Mouse (Mus musculus) kidney, embryonic 15.5 days (tissue): ENCODE results near the gene Tenm2. TPM values are rescaled to one million over a fixed set of nuclear protein-coding genes. Genes with fewer than 3 reads are reported as not detected.

ENCODE experiments used
- ATAC-seq: fragments of 200-750 bp; cut with Nextera tagmentation; replicated peaks from 2 replicates; pipeline ENCODE4 v1.8.0; 2017; ENCODE audit warnings: moderate TSS enrichment; ENCODE audit not compliant: low FRiP score
- H3K27ac ChIP-seq: fragments of 300-500 bp; sonication (generic); 2 replicates; pipeline ENCODE4 v1.5.1; 2015; ENCODE audit warnings: mild to moderate bottlenecking, inconsistent platforms
- H3K27me3 ChIP-seq: fragments of 300-500 bp; sonication (generic); 2 replicates; pipeline ENCODE4 v1.6.1; 2015; ENCODE audit warnings: inconsistent platforms
- H3K36me3 ChIP-seq: fragments of 300-500 bp; sonication (generic); 2 replicates; pipeline ENCODE4 v1.6.1; 2015; ENCODE audit warnings: inconsistent platforms
- H3K4me1 ChIP-seq: fragments of 300-500 bp; sonication (generic); 2 replicates; pipeline ENCODE4 v1.6.1; 2015; ENCODE audit warnings: inconsistent platforms
- H3K4me2 ChIP-seq: fragments of 300-500 bp; sonication (generic); 2 replicates; pipeline ENCODE4 v1.6.1; 2015; ENCODE audit warnings: moderate library complexity, mild to moderate bottlenecking, inconsistent platforms
- H3K4me3 ChIP-seq: fragments of 300-500 bp; sonication (generic); replicated peaks from 2 replicates; pipeline ENCODE4 v1.5.1; 2015; ENCODE audit warnings: mild to moderate bottlenecking, inconsistent platforms
- H3K9ac ChIP-seq: fragments of 300-500 bp; sonication (generic); 2 replicates; pipeline ENCODE4 v1.6.1; 2015; ENCODE audit warnings: mild to moderate bottlenecking, inconsistent platforms
- H3K9me3 ChIP-seq: fragments of 300-500 bp; sonication (generic); replicated peaks from 2 replicates; pipeline ENCODE4 v1.6.1; 2016; ENCODE audit warnings: inconsistent platforms
- WGBS: fragments of 180-500 bp; shearing (Covaris S2); methylation state at CpG from one replicate; pipeline ENCODE4 v1.1.7; 2015; ENCODE audit warnings: mixed read lengths; 5-methylcytosine and 5-hydroxymethylcytosine counted together
- polyA plus RNA-seq: library from polyadenylated mRNA; unstranded; fragments of >200 nt; fragmentation: Nextera tagmentation; extraction: Ambion mirVana; gene quantifications from 2 replicates; pipeline ENCODE4 v1.2.1, GENCODE M21; 2015

The Tenm2 gene
- polyA plus RNA-seq, 1 experiment from 2014 or later: 0.78 TPM

DNA sequence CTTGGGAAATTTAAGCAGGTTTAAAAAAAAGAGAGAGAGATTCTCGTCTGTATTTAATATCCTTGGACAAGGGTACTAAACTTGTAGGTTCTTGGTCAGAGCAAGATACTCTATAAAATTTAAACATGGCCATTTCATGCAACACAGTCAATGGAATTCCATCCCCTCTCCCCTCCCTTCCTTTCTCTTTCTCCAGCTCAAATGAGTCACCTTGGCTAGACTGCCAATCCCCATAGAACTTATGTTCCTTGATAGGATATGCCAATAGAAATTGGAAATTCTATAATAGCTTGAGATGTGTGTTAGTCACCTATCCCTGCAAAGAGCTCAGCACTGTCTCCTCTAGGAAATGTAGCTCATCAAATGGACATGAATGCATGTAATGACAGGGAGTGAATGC lies 1031.9 kb downstream of the Tenm2 start:
- 62% methylated on average over 1 of the region's 1 CpGs for WGBS

DNA sequence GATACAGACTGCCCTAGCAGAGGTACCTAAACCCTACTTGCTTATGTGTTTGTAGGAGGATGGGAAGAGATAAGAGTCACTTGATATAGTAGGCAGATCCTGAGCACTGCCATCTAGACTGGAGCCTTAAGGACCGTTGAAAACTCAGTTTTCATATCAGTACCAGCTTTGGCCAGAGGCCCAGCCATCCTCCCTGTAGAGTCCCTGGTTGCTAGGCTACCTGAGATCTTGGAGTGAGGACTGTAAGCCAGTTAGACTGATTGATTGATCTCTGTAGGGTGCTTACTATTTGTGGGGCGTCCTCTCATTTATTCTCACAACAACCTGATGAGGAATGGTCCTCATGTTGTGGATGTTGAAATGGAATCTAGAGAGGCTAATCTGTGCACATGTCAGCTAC lies 1041.4 kb downstream of the Tenm2 start:
- 79% methylated on average over 2 of the region's 2 CpGs for WGBS

More for the DNA sequence above, 1031.9 kb downstream of the Tenm2 start:
- H3K4me3 ChIP-seq: no peak overlapping the region
- no peak overlapping the region for H3K27ac ChIP-seq
- no peaks in the 10 kb centered on the region for H3K36me3 ChIP-seq
- H3K4me1 ChIP-seq: no peaks in the 10 kb centered on the region
- no peaks in the 10 kb centered on the region for H3K27me3 ChIP-seq
- H3K9ac ChIP-seq: no peak overlapping the region
- no peak for ATAC-seq
- H3K4me2 ChIP-seq: no peak overlapping the region
- no peaks in the 10 kb centered on the region for H3K9me3 ChIP-seq

DNA sequence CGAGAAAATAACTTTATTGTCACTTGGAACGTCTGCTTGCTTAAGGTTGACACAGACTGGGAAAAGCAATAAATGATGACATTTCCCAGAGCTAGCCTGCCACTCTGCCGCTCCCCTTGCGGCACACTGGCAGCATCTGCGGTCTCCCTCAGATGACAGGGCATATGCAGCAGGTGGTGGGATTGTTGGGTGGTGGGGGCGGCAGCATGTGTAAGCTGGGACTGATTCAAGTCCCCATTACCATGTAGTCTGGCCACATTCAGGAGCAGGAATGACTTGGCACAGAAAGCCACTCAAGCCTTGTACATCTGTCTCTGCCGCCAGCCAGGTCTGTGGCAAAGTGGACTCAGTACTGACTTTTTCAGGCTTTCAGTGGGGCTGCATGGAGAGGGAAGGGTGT lies 1059.7 kb downstream of the Tenm2 start:
- H3K27ac ChIP-seq: no peak overlapping the region
- H3K36me3 ChIP-seq: no peaks in the 10 kb centered on the region
- H3K9ac ChIP-seq: no peak overlapping the region
- H3K4me1 ChIP-seq: no peaks in the 10 kb centered on the region
- WGBS: 50% methylated on average over 7 of the region's 7 CpGs
- H3K27me3 ChIP-seq: no peaks in the 10 kb centered on the region
- ATAC-seq: no peak
- no peaks in the 10 kb centered on the region for H3K9me3 ChIP-seq
- no peak overlapping the region for H3K4me2 ChIP-seq
- no peak overlapping the region for H3K4me3 ChIP-seq

More for the DNA sequence above, 1041.4 kb downstream of the Tenm2 start:
- Histone ChIP-seq H3K9me3 (no peaks in the 10 kb centered on the region; the same call in 1 of the 2 replicates), H3K4me3 (no peak overlapping the region), H3K4me2 (no peak overlapping the region), H3K27me3 (no peaks in the 10 kb centered on the region), H3K27ac (no peak overlapping the region), H3K9ac (no peak overlapping the region), H3K36me3 (no peaks in the 10 kb centered on the region), H3K4me1 (no peaks in the 10 kb centered on the region)
- no peak for ATAC-seq

DNA sequence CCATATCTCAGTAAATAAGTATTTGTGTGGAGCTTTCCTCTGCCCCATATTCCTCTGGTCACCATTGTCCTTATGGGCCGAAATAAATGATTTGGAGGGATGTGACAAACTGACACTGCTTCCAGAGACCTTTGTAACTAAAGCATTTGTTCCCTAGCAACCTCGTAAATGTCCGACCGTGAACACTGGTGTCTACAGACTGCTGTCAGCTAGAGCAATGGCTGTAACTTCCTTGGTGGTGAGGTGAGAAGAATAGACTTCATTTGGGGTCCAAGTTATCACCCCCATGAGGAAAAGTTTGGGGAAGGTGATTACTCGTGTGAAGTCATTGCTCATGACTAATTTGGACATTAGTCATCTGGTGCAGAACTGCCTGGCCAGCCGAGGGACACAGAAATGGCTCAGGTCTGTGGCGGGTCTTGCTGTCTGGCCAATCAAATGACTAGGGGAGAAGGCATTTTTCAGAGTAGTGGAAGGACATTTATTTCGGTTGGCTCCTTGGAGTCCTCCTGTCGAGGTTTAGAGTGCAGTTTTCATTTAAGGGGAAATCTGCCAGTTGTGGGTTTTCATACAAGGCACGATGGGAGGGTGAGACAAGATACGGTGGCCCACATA lies 1062.6 kb downstream of the Tenm2 start:
- Histone ChIP-seq H3K4me1 (no peaks in the 10 kb centered on the region), H3K36me3 (no peaks in the 10 kb centered on the region), H3K27me3 (no peaks in the 10 kb centered on the region), H3K9ac (no peak overlapping the region), H3K4me3 (no peak overlapping the region), H3K27ac (no peak overlapping the region), H3K4me2 (no peak overlapping the region), H3K9me3 (no peaks in the 10 kb centered on the region)
- 40% methylated on average over 11 of the region's 11 CpGs for WGBS
- ATAC-seq: no peak

DNA sequence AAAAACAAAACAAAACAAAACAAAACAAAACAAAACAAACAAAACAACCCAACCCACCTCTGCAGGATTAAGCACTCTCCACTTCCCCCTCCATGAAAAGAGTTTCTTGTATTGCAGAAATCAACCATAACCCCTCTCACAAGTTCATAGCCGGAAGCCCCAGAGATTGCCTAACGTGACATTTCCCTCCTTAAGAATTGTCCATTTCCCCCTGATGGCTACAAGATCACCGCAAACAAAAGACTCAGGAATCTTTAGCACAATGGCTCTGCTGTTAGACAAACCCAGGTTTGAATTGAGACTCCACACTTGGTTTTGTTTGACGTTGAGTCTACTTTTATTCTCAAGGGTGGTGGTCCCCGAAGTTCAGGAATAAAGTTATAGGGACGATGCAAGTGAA lies 1063.2 kb downstream of the Tenm2 start:
- H3K27me3 ChIP-seq: no peaks in the 10 kb centered on the region
- ATAC-seq: no peak
- 78% methylated on average over 6 of the region's 6 CpGs for WGBS

DNA sequence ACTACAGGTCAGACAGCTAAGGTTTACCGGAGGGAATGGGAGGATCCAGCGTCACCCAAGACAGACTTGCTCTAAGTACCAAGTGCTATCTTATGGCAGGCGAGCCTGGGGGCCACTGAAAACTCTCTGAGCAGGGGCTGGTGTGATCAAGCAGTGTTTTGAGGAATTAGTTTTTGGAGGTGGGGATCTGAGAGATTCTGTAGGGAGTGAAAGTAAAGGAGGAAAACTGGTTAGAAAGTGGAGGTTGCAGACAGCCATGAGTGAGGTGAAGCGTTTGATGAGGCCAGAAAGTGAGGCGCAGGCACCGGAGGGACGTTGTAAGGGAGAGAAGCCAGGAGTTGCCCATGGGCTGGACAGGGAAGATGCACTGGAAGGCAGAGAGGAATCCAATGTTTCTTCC lies 1063.8 kb downstream of the Tenm2 start:
- no peaks in the 10 kb centered on the region for H3K27me3 ChIP-seq
- no peaks in the 10 kb centered on the region for H3K36me3 ChIP-seq
- H3K9me3 ChIP-seq: no peaks in the 10 kb centered on the region
- no peak overlapping the region for H3K4me2 ChIP-seq
- no peak overlapping the region for H3K27ac ChIP-seq
- H3K4me3 ChIP-seq: no peak overlapping the region
- H3K9ac ChIP-seq: no peak overlapping the region
- H3K4me1 ChIP-seq: no peaks in the 10 kb centered on the region
- ATAC-seq: no peak
- WGBS: 75% methylated on average over 7 of the region's 7 CpGs

More for the DNA sequence above, 1063.2 kb downstream of the Tenm2 start:
- Histone ChIP-seq H3K27ac (no peak overlapping the region), H3K36me3 (no peaks in the 10 kb centered on the region), H3K9me3 (no peaks in the 10 kb centered on the region), H3K4me2 (no peak overlapping the region), H3K4me1 (no peaks in the 10 kb centered on the region), H3K4me3 (no peak overlapping the region), H3K9ac (no peak overlapping the region)

DNA sequence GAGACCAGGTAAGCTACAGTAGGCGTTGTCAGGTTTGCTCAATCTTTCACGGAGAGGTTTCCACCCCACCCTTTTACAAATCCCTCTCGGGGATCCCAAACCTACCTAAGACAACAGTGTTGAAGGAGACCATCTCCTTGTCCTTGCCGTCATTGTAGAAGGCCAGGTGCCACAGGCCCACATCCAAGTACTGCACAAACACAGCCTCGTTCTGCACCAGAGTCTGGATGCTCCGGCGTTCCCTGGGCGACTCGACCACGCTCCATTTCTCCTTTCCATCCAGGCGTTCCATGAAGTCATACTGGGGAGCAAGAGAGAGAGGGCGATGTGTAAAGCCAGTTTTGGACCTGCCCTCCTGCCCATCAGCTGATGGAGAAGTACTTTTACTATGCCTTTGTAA lies 1064.5 kb downstream of the Tenm2 start:
- Histone ChIP-seq H3K27ac (no peak overlapping the region), H3K27me3 (no peaks in the 10 kb centered on the region), H3K36me3 (no peaks in the 10 kb centered on the region), H3K9ac (no peak overlapping the region), H3K9me3 (no peaks in the 10 kb centered on the region), H3K4me1 (no peaks in the 10 kb centered on the region), H3K4me2 (no peak overlapping the region), H3K4me3 (no peak overlapping the region)
- WGBS: 83% methylated on average over 12 of the region's 12 CpGs
- no peak for ATAC-seq

DNA sequence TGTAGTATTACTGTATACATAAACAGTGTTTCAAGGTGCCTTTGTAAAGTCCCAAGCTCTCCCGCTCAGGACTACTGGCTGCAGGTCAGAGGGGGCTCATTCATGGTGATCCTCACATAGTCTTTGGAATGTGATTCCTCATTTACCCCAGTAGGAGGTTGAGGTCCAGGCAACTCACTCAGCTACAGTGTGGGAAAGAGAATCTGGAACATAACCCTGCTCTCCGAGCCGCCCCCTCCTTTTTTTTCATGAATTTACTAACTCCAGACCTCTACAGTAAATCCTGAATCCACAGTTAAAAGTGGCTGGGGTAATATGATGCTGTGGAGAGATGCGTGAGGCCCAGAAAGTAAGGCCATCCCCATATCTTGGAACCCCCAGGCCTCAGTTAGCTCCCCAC lies 1066.0 kb downstream of the Tenm2 start:
- Histone ChIP-seq H3K4me1 (no peaks in the 10 kb centered on the region), H3K9me3 (no peaks in the 10 kb centered on the region), H3K9ac (no peak overlapping the region), H3K4me2 (no peak overlapping the region), H3K4me3 (no peak overlapping the region), H3K27me3 (no peaks in the 10 kb centered on the region), H3K36me3 (no peaks in the 10 kb centered on the region), H3K27ac (no peak overlapping the region)
- WGBS: 69% methylated on average over 4 of the region's 4 CpGs
- ATAC-seq: no peak; the same call in 1 of the 2 replicates

DNA sequence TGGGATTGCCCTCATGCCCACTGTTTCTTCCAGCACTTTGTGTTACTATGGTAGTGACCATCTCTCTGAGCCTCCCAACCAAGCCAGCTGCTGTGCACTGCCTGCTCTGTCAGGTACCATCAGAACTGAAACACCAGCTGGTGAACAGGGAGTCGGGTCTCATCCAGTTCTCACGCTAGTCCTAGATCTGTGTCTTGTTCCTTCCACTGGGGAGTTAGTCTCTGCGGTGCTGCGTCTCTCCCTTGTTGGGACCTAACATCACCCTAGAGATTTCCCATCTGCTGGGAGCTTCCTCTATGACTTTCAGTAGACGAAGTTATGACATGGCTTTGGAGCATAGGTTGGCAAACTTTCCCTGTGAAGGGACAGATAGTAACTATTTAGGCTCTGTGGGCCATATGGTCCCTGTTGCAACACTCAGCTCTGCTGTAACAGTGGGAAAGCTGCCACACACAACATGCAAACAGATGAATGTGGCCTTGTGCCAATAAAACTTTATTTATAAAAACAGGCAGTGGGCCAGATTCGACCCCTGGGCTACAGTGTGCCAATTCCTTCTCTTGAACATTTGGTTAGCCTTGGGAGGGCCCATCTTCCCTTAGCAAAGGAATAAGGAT lies 1066.7 kb downstream of the Tenm2 start:
- H3K27ac ChIP-seq: no peak overlapping the region
- ATAC-seq: no peak

DNA sequence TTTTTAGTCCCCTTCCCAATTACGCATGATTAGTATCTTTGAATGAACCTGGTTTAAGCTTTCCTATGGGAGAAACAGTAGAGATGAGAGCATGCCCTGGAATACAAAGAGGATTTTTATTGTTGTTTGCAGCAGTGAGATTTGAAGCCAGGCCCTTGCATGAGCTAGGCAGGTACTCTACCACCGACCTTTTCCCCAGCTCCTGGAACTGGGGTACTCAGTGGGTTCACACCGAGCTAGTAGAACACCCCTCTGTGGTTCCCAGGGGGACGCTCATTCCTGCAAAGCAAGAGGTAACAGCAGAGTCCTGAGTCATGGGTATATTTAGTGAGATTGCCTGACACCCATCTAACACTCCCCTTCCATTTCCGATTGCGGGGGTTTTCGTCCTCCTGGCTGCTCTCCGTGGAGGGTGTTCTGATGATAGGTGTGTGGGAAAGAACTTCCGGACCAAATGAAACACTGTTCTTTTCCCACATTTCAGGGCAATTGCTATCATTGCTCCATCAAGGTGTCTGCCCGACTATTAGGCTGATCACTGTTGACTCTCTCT lies 1067.9 kb downstream of the Tenm2 start:
- H3K27ac ChIP-seq: no peak overlapping the region
- WGBS: 84% methylated on average over 10 of the region's 10 CpGs

More for the DNA sequence above, 1066.7 kb downstream of the Tenm2 start:
- 81% methylated on average over 6 of the region's 6 CpGs for WGBS
- Histone ChIP-seq H3K36me3 (no peaks in the 10 kb centered on the region), H3K4me3 (no peak overlapping the region), H3K4me2 (no peak overlapping the region), H3K9ac (no peak overlapping the region), H3K4me1 (no peaks in the 10 kb centered on the region), H3K27me3 (no peaks in the 10 kb centered on the region), H3K9me3 (no peaks in the 10 kb centered on the region)

DNA sequence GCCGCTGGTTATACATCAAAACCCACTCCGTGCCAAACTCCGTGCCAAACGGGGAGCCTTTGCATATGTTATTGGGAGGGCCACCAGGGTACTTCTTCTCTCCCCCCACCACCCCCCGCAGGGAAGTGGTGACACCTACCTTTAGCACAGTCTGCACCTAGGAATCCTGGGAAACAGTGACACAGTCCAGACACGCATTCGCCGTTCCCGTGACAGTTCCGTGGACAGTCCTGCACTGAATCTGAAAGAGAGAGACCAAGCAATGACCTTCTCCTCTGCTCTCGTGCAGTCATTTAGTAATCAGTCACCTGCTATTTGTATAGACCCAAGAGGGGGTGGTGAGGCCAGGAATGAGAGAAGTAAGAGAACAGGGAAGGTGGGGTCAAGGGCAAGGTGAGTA lies 1072.2 kb downstream of the Tenm2 start:
- 0 out of 2 replicates have a peak, but pooled peaks cover 2% of the 10 kb centered on the region for H3K4me1 ChIP-seq
- ATAC-seq: 0 out of 2 replicates have a peak, but pooled peaks have one; percentile 12
- H3K4me3 ChIP-seq: no peak overlapping the region
- no peaks in the 10 kb centered on the region for H3K36me3 ChIP-seq
- no peaks in the 10 kb centered on the region for H3K27me3 ChIP-seq
- 78% methylated on average over 11 of the region's 11 CpGs for WGBS
- H3K9me3 ChIP-seq: no peaks in the 10 kb centered on the region
- no peak overlapping the region for H3K4me2 ChIP-seq
- H3K27ac ChIP-seq: no peak overlapping the region
- H3K9ac ChIP-seq: no peak overlapping the region

More for the DNA sequence above, 1067.9 kb downstream of the Tenm2 start:
- Histone ChIP-seq H3K4me3 (no peak overlapping the region), H3K4me2 (no peak overlapping the region), H3K9me3 (no peaks in the 10 kb centered on the region), H3K4me1 (0 out of 2 replicates have a peak, but pooled peaks cover 2% of the 10 kb centered on the region), H3K27me3 (no peaks in the 10 kb centered on the region), H3K36me3 (no peaks in the 10 kb centered on the region), H3K9ac (no peak overlapping the region)
- ATAC-seq: no peak

DNA sequence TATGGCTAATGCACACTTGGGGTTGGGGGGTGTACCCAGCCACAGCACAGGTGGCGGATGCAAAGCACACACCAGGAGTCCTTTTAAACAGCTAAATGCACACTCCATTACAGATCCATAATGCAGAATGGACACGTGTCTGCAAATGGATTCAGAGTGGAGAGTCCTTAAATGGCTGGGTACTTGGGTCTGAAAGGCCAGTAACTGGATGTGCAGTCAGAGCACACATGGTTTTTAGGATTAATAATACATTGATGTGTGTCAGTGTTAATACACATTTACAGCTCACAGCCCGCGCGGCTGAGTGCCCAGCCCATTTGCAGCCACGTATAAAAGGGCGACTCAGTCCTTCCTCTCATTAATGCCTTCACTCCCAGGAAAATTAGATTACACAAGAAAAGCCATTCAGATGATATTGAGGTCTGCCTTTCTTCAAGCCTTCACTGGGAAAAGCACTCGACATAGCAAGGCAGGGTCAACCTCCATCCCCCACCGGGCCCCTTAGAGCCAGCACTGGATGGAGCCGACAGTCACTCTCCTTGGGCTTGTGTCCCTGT lies 1073.9 kb downstream of the Tenm2 start:
- Histone ChIP-seq H3K9ac (no peak overlapping the region), H3K27ac (no peak overlapping the region), H3K4me3 (no peak overlapping the region), H3K27me3 (no peaks in the 10 kb centered on the region), H3K4me1 (0 out of 2 replicates have a peak, but pooled peaks cover 2% of the 10 kb centered on the region), H3K9me3 (no peaks in the 10 kb centered on the region), H3K36me3 (no peaks in the 10 kb centered on the region), H3K4me2 (no peak overlapping the region)
- no peak for ATAC-seq
- 76% methylated on average over 10 of the region's 10 CpGs for WGBS
